Mouse (Mus musculus) Muller cell, postnatal 12 days (primary cell): ENCODE results near the gene Dlgap4.

Source experiments
- DNase-seq: peaks from one replicate; pipeline ENCODE4 v3.0.0-alpha.2; 2015; ENCODE audit errors: inconsistent ontology term

Gene Dlgap4

GRCm38 (mm10) chr2:156716683-156717082 lies 103.2 kb downstream of the Dlgap4 start:
- no peak for DNase-seq

GRCm38 (mm10) chr2:156717320-156718281 lies 104.1 kb downstream of the Dlgap4 start:
- peak; percentile 92 for DNase-seq

GRCm38 (mm10) chr2:156718793-156719192 lies 105.3 kb downstream of the Dlgap4 start:
- DNase-seq: peak; percentile 33

GRCm38 (mm10) chr2:156719549-156720312 lies 106.2 kb downstream of the Dlgap4 start:
- DNase-seq: peak; percentile 45

- DNase-seq: no peak
Measured at GRCm38 (mm10) chr2:156720313-156720674, 106.8 kb downstream of the Dlgap4 start.

- peak; percentile 97 for DNase-seq
Measured at GRCm38 (mm10) chr2:156720675-156721553, 107.4 kb downstream of the Dlgap4 start.

- DNase-seq: peak; percentile 46
Measured at GRCm38 (mm10) chr2:156721554-156722070, 108.1 kb downstream of the Dlgap4 start.

- peak; percentile 89 for DNase-seq
Measured at GRCm38 (mm10) chr2:156722071-156722575, 108.6 kb downstream of the Dlgap4 start.

- DNase-seq: no peak
Measured at GRCm38 (mm10) chr2:156722752-156723151, 109.2 kb downstream of the Dlgap4 start.

- peak; percentile 47 for DNase-seq
Measured at GRCm38 (mm10) chr2:156723899-156724523, 110.5 kb downstream of the Dlgap4 start.

- DNase-seq: no peak
Measured at GRCm38 (mm10) chr2:156724871-156725270, 111.4 kb downstream of the Dlgap4 start.

- DNase-seq: peak; percentile 79
Measured at GRCm38 (mm10) chr2:156726344-156726743, 112.8 kb downstream of the Dlgap4 start.

- no peak for DNase-seq
Measured at GRCm38 (mm10) chr2:156726878-156727277, 113.4 kb downstream of the Dlgap4 start.

GRCm38 (mm10) chr2:156729537-156730469 lies 116.3 kb downstream of the Dlgap4 start:
- DNase-seq: no peak

- no peak for DNase-seq
Measured at GRCm38 (mm10) chr2:156730501-156730921, 117.0 kb downstream of the Dlgap4 start.

- no peak for DNase-seq
Measured at GRCm38 (mm10) chr2:156731592-156731991, 118.1 kb downstream of the Dlgap4 start.

GRCm38 (mm10) chr2:156732109-156732508 lies 118.6 kb downstream of the Dlgap4 start:
- no peak for DNase-seq

- DNase-seq: peak; percentile 93
Measured at GRCm38 (mm10) chr2:156735761-156736335, 122.3 kb downstream of the Dlgap4 start.

- DNase-seq: peak; percentile 90
Measured at GRCm38 (mm10) chr2:156736846-156737245, 123.3 kb downstream of the Dlgap4 start.
